Mouse (Mus musculus): Measurements from ENCODE around the gene Akr1d1.

The Akr1d1 gene

GRCm38 (mm10) chr6:37571939-37572338, 42.0 kb downstream of the Akr1d1 start:
- DNase-seq, result no peak

GRCm38 (mm10) chr6:37572935-37573334, 43.0 kb downstream of the Akr1d1 start:
- no peak for DNase-seq

GRCm38 (mm10) chr6:37580476-37580875, 50.5 kb downstream of the Akr1d1 start:
- DNase-seq, result no peak

- peak; percentile 74 to 77 for DNase-seq
Observed at GRCm38 (mm10) chr6:37589340-37589962, 59.5 kb downstream of the Akr1d1 start.

- no peak for DNase-seq
Observed at GRCm38 (mm10) chr6:37590800-37591199, 60.8 kb downstream of the Akr1d1 start.

- DNase-seq, result peak; percentile 75 to 78
Observed at GRCm38 (mm10) chr6:37592101-37593032, 62.4 kb downstream of the Akr1d1 start.

- no peak for DNase-seq
Observed at GRCm38 (mm10) chr6:37593033-37593374, 63.0 kb downstream of the Akr1d1 start.

- no peak for DNase-seq
Observed at GRCm38 (mm10) chr6:37593551-37594089, 63.6 kb downstream of the Akr1d1 start.

GRCm38 (mm10) chr6:37597088-37597487, 67.1 kb downstream of the Akr1d1 start:
- DNase-seq, result no peak

GRCm38 (mm10) chr6:37598033-37598432, 68.1 kb downstream of the Akr1d1 start:
- DNase-seq, result no peak

- DNase-seq, result no peak
Observed at GRCm38 (mm10) chr6:37600976-37601498, 71.1 kb downstream of the Akr1d1 start.

GRCm38 (mm10) chr6:37602857-37603765, 73.1 kb downstream of the Akr1d1 start:
- no peak for DNase-seq

GRCm38 (mm10) chr6:37604178-37604883, 74.4 kb downstream of the Akr1d1 start:
- DNase-seq, result no peak

GRCm38 (mm10) chr6:37604884-37605269, 74.9 kb downstream of the Akr1d1 start:
- no peak for DNase-seq

GRCm38 (mm10) chr6:37607511-37608289, 77.7 kb downstream of the Akr1d1 start:
- peak; percentile 36 to 71 for DNase-seq

GRCm38 (mm10) chr6:37612603-37613284, 82.8 kb downstream of the Akr1d1 start:
- no peak for DNase-seq

- no peak for DNase-seq
Observed at GRCm38 (mm10) chr6:37615490-37615889, 85.5 kb downstream of the Akr1d1 start.

GRCm38 (mm10) chr6:37616136-37616535, 86.2 kb downstream of the Akr1d1 start:
- no peak for DNase-seq

- peak in 1 of 2 experiments; percentile 26 for DNase-seq
Observed at GRCm38 (mm10) chr6:37617431-37618011, 87.5 kb downstream of the Akr1d1 start.

Data from thymus, postnatal 36 days (tissue).